Mouse (Mus musculus) neural tube, embryonic 11.5 days (tissue): Measurements from ENCODE around the gene Maml2. TPM values are rescaled to one million over a fixed set of nuclear protein-coding genes. Genes with fewer than 3 reads are reported as not detected.

Experiments used
- ATAC-seq: fragments of 200-750 bp; cut with Nextera tagmentation; 2 replicates; pipeline ENCODE4 v1.8.0; 2017; ENCODE audit warnings: moderate number of reproducible peaks, mild to moderate bottlenecking, moderate TSS enrichment, moderate library complexity; ENCODE audit not compliant: insufficient read depth, low FRiP score, low TSS enrichment
- DNase-seq: peaks from one replicate; pipeline ENCODE4 v3.0.0-alpha.2; 2015; ENCODE audit warnings: low spot score
- H3K27ac ChIP-seq: fragments of 300-500 bp; sonication (generic); 2 replicates; pipeline ENCODE4 v1.5.1; 2014; ENCODE audit warnings: low read depth, mild to moderate bottlenecking, low read length
- H3K27me3 ChIP-seq: fragments of 300-500 bp; sonication (generic); 2 replicates; pipeline ENCODE4 v1.6.1; 2014; ENCODE audit warnings: mild to moderate bottlenecking, low read length, mixed read lengths; ENCODE audit not compliant: control insufficient read depth, insufficient read depth
- H3K36me3 ChIP-seq: fragments of 300-500 bp; sonication (generic); 2 replicates; pipeline ENCODE4 v1.6.1; 2014; ENCODE audit warnings: mild to moderate bottlenecking, low read length, moderate library complexity, mixed read lengths; ENCODE audit not compliant: control insufficient read depth, insufficient read depth
- H3K4me1 ChIP-seq: fragments of 300-500 bp; sonication (generic); 2 replicates; pipeline ENCODE4 v1.6.1; 2014; ENCODE audit warnings: low read length, mixed read lengths; ENCODE audit not compliant: control insufficient read depth, insufficient read depth
- H3K4me2 ChIP-seq: fragments of 300-500 bp; sonication (generic); 2 replicates; pipeline ENCODE4 v1.6.1; 2014; ENCODE audit warnings: low read depth, mild to moderate bottlenecking, moderate library complexity
- H3K4me3 ChIP-seq: fragments of 300-500 bp; sonication (generic); 2 replicates; pipeline ENCODE4 v1.5.1; 2014; ENCODE audit warnings: low read depth, low read length
- H3K9ac ChIP-seq: fragments of 300-500 bp; sonication (generic); 2 replicates; pipeline ENCODE4 v1.6.1; 2014; ENCODE audit warnings: mild to moderate bottlenecking, low read length
- H3K9me3 ChIP-seq: fragments of 300-500 bp; sonication (generic); 2 replicates; pipeline ENCODE4 v1.6.1; 2016; ENCODE audit warnings: low read length; ENCODE audit not compliant: control insufficient read depth
- WGBS: fragments of 180-500 bp; shearing (Covaris S2); extraction: QIAGEN DNeasy Blood & Tissue Kit; methylation state at CpG from one replicate; pipeline ENCODE4 v1.1.7; 2014; 5-methylcytosine and 5-hydroxymethylcytosine counted together
- polyA plus RNA-seq: library from polyadenylated mRNA; unstranded; fragments of >200 nt; fragmentation: Nextera tagmentation; extraction: Ambion mirVana; gene quantifications from 2 replicates; pipeline ENCODE4 v1.2.1, GENCODE M21; 2014

The Maml2 gene
- polyA plus RNA-seq, 1 experiment from 2014 or later = 14.1 TPM

DNA sequence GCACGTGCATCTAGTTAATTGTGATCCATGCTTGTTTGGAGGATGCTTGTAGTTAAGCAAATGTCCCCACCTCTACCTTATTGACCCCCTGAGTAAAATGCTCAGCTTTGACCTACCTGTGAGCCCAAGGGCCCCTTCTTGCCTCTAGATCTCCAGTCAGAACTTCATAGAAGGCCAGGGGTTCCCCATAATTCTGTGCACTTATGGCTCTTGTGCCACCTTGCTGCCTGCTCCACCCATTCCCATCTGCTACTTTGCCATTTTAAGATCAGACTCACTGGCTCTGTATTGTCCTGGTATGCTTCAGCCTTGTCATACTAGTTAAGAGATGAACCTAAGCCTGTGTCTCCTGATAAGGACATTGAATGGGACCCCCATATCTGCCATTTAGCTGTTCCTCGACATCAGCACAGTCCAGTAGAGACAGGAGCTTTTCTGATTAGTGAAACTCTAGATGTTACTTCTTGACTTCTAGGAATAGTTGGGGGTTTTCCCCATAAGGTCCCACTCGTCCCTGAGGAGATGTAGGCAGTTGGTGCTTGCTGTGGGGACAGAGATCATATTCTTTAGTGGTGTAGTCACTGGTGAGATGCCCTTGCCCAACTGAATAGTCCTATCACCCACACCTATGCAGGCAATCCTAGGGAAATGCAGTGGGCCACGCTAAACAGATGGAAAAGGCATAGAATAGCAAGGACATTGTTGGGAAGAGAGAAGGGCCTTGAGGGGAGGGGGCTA lies 301.0 kb downstream of the Maml2 start:
- ATAC-seq = no peak
- no peaks in the 10 kb centered on the region for H3K4me1 ChIP-seq

DNA sequence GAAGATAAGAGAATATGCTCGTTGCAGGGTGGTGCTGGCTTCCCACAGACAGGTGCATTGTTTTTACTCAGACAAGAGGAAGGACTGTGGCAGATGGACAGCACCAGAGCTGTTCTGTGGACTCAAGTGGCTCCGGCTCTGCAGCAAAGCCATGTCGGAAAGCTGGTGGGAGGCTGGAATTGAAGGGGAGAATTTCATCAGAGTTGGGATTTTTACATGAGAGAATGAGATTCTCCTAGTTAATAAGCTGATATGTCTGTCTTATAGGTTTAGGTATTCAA lies 301.5 kb downstream of the Maml2 start:
- no peak overlapping the region for H3K9ac ChIP-seq
- DNase-seq (no peak), ATAC-seq (no peak)
- H3K9me3 ChIP-seq = no peaks in the 10 kb centered on the region
- H3K27me3 ChIP-seq = no peaks in the 10 kb centered on the region
- WGBS = 88% methylated on average over 3 of the region's 3 CpGs
- no peak overlapping the region for H3K27ac ChIP-seq
- no peak overlapping the region for H3K4me3 ChIP-seq
- H3K4me1 ChIP-seq = no peaks in the 10 kb centered on the region
- no peaks in the 10 kb centered on the region for H3K36me3 ChIP-seq
- no peak overlapping the region for H3K4me2 ChIP-seq

More for the DNA sequence above, 301.0 kb downstream of the Maml2 start:
- Histone ChIP-seq H3K9me3 (no peaks in the 10 kb centered on the region), H3K36me3 (no peaks in the 10 kb centered on the region), H3K27me3 (no peaks in the 10 kb centered on the region), H3K9ac (no peak overlapping the region), H3K4me2 (no peak overlapping the region), H3K4me3 (no peak overlapping the region), H3K27ac (no peak overlapping the region)
- DNase-seq = no peak
- WGBS = 74% methylated on average over 4 of the region's 4 CpGs

GRCm38 (mm10) chr9:13599800-13600199 lies 302.0 kb downstream of the Maml2 start:
- Histone ChIP-seq H3K27me3 (no peaks in the 10 kb centered on the region), H3K9me3 (no peaks in the 10 kb centered on the region), H3K4me2 (no peak overlapping the region), H3K4me3 (no peak overlapping the region), H3K27ac (no peak overlapping the region), H3K36me3 (no peaks in the 10 kb centered on the region), H3K9ac (no peak overlapping the region), H3K4me1 (no peaks in the 10 kb centered on the region)
- WGBS = 92% methylated on average over 6 of the region's 6 CpGs
- ATAC-seq (no peak), DNase-seq (no peak)

DNA sequence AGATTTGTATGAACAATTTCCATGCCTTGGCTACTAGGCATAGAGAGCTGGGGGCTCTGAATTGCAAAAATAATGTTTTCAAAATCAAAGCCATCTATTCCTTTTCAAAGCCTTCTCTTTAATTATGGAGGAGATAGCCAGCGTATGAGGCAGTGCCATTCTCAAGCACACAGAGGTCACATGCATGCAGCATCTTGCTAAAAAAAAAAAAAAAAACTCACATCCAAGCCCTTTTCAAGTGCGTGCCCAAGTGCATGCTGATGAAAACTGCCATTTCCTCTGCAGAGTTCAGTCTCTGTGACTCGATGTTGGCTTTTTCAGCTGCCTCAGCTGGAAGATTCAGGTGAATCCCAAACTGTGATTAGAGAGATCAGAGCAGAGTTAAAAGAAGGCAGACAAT lies 304.0 kb downstream of the Maml2 start:
- no peak overlapping the region for H3K4me3 ChIP-seq
- DNase-seq (no peak), ATAC-seq (no peak)
- WGBS = 84% methylated on average over 3 of the region's 3 CpGs
- H3K9me3 ChIP-seq = no peaks in the 10 kb centered on the region
- H3K9ac ChIP-seq = no peak overlapping the region
- H3K4me1 ChIP-seq = no peaks in the 10 kb centered on the region
- H3K36me3 ChIP-seq = no peaks in the 10 kb centered on the region
- no peak overlapping the region for H3K4me2 ChIP-seq
- H3K27ac ChIP-seq = no peak overlapping the region
- H3K27me3 ChIP-seq = no peaks in the 10 kb centered on the region

DNA sequence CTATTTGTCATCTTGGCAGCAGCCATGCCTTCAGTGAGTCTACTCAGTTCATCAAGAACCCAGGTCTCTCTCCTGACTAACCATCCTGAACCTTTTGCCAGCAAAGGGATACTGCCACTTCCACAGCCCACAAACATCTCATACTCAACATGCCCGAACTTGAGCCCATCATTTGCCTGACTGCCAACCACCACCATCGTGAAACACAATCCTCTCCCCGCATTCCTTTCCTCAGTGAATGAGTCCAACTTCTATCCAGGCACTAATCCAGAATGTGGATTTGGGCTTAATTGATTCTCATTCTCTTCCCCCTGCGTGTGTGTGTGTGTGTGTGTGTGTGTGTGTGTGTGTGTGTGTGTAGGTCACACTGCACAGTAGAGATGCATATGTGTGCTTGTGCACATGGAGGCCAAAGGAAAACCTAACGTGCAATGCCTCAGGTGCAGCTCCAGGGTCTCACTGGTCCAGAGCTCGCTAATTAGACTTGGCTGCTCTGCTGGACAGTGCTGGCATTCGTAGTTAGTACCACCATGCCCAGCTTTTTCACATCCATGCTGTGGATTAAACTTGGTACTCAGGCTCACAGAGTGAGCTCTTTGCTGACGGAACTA lies 305.9 kb downstream of the Maml2 start:
- Histone ChIP-seq H3K27me3 (no peaks in the 10 kb centered on the region), H3K36me3 (no peaks in the 10 kb centered on the region), H3K9ac (no peak overlapping the region), H3K4me1 (no peaks in the 10 kb centered on the region), H3K9me3 (no peaks in the 10 kb centered on the region), H3K27ac (no peak overlapping the region), H3K4me2 (no peak overlapping the region), H3K4me3 (no peak overlapping the region)
- DNase-seq (no peak), ATAC-seq (no peak)
- 87% methylated on average over 8 of the region's 8 CpGs for WGBS

DNA sequence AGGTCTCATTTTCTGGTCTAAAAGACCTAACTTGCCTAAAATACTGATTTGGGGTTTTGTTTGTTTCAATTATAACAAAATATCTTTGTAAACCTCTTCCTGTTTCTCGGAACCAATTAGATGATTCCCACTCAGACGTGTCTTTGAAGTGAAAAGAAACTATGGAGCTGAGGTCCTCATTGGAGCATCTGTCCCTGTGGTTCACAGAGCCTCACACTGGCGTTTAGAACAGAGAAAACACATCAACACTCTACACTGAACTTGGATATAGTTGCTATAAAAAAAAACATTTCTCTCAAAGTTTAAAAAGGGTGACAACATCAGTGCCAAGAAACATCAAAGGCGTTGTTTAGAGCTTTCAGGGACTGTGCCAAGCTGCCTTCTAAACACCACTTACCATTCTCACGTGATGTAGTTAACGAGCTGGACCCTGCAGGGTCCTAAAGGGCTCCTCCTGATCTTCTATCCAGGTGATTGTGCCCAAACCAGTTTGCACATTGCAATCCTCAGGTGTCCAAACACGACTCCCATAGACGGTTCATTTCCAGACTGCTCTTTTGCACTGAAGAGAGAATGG lies 309.9 kb downstream of the Maml2 start:
- no peak for ATAC-seq
- no peak overlapping the region for H3K9ac ChIP-seq
- no peaks in the 10 kb centered on the region for H3K27me3 ChIP-seq
- no peaks in the 10 kb centered on the region for H3K9me3 ChIP-seq
- peaks cover 4% of the 10 kb centered on the region; the same call in 1 of the 2 replicates for H3K4me1 ChIP-seq
- no peak overlapping the region for H3K4me2 ChIP-seq
- no peak for DNase-seq
- WGBS = 85% methylated on average over 8 of the region's 8 CpGs
- H3K27ac ChIP-seq = no peak overlapping the region
- H3K36me3 ChIP-seq = no peaks in the 10 kb centered on the region
- H3K4me3 ChIP-seq = no peak overlapping the region

DNA sequence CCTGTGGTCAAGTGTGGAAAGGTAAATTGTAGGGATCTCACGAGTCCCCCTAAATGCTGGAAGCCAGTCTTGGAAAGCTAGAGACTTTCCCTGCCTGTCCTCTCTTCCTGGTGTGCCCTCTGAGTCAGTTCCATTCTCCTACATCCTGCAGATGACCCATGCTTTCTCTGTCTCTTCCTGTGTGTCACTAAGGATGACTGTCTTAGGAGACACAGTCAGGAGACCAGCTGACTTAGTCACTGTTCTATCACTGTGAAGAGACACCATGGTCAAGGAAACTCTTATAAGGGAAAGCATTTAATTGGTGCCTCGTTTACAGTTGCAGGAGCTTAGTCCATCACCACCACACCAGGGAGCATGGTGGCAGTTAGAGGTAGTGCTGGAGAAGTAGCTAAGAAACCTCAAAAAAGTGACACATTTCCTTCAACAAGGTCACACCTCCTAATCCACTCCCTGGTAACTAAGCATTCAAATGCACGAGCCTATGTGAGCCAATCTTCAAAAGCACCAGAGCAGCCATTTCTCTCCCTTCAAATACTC lies 310.8 kb downstream of the Maml2 start:
- Histone ChIP-seq H3K9me3 (no peaks in the 10 kb centered on the region), H3K4me2 (no peak overlapping the region), H3K36me3 (no peaks in the 10 kb centered on the region), H3K27me3 (no peaks in the 10 kb centered on the region), H3K27ac (no peak overlapping the region), H3K4me1 (peaks cover 8% of the 10 kb centered on the region), H3K4me3 (no peak overlapping the region), H3K9ac (no peak overlapping the region)
- 69% methylated on average over 3 of the region's 3 CpGs for WGBS
- DNase-seq = no peak
- no peak for ATAC-seq

- H3K4me3 ChIP-seq = no peak overlapping the region
- H3K27ac ChIP-seq = no peak overlapping the region
- H3K9me3 ChIP-seq = no peaks in the 10 kb centered on the region
- peaks cover 14% of the 10 kb centered on the region for H3K4me1 ChIP-seq
- H3K27me3 ChIP-seq = no peaks in the 10 kb centered on the region
- DNase-seq (no peak), ATAC-seq (no peak)
- WGBS = 81% methylated on average over 3 of the region's 3 CpGs
- no peak overlapping the region for H3K4me2 ChIP-seq
- no peaks in the 10 kb centered on the region for H3K36me3 ChIP-seq
- H3K9ac ChIP-seq = no peak overlapping the region
Observed at GRCm38 (mm10) chr9:13611561-13611960, 313.8 kb downstream of the Maml2 start.

DNA sequence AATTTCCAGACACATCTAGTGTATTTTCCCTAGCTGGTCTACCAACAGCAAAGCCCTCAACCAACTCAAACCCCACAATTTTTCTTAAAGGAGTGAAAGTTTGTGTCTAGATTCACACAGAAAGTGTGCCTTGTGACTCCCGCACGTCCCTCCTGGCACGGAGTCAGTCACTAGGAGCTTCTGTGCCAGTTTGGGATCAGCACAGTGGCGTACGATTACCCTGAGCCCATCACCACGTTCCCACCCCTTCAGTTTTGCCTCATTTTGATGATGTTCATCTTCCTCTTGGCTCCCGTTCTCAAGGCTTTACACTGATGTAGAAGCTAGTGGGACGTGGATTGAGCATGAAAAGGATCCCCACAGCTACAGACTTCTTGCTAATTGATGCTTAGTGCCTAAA lies 314.6 kb downstream of the Maml2 start:
- Histone ChIP-seq H3K4me1 (peaks cover 18% of the 10 kb centered on the region), H3K27ac (no peak overlapping the region), H3K9me3 (no peaks in the 10 kb centered on the region), H3K4me3 (no peak overlapping the region), H3K4me2 (no peak overlapping the region), H3K9ac (no peak overlapping the region), H3K36me3 (no peaks in the 10 kb centered on the region), H3K27me3 (no peaks in the 10 kb centered on the region)
- WGBS = 68% methylated on average over 8 of the region's 8 CpGs
- no peak for DNase-seq
- no peak for ATAC-seq
